Mouse (Mus musculus) natural killer cell, adult 2 months (primary cell): ENCODE data around the gene Hist3h2ba.
A peak's percentile ranks its signal among the peaks of the same experiment; 100 is the strongest.

Source experiments
- DNase-seq, 2 experiments: peaks; one replicate each; pipeline ENCODE4 v3.0.0; 2022; ENCODE audit warnings: low spot score in 2 of 2

Hist3h2ba gene

GRCm38 (mm10) chr11:58964216-58964615, 15.5 kb downstream of the Hist3h2ba start:
- no peak for DNase-seq

DNA sequence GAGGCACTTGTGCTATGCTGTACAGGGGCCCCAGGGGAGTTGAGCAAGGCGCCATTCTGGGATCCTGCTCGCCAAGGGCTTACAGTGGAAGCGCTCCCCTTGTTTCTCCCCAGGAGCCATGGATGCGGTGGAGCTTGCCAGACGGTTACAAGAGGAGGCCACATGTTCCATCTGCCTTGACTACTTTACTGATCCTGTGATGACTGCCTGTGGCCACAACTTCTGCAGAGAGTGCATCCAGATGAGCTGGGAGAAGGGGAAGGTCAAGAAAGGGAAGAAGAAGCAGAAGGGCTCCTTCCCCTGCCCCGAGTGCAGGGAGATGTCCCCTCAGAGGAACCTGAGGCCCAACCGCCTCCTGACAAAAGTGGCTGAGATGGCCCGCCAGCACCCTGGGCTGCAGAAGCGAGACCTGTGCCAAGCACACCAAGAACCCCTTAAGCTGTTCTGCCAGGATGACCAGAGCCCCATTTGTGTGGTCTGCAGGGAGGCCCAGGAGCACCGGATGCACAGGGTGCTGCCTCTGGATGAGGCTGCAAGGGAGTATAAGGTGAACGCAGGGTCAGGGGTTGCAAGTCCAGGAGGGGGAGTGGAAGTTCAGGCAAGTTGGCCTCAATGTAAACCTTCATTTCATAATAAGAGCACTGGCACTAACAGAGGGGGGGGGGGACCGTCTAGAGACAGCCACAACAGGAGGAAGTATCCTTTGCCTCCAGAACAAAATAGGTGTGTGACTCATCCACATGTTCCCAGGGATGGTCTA, 16.5 kb downstream of the Hist3h2ba start:
- no peak for DNase-seq

GRCm38 (mm10) chr11:58967346-58967745, 18.6 kb downstream of the Hist3h2ba start:
- peak in 1 of 2 experiments; percentile 61 for DNase-seq

DNA sequence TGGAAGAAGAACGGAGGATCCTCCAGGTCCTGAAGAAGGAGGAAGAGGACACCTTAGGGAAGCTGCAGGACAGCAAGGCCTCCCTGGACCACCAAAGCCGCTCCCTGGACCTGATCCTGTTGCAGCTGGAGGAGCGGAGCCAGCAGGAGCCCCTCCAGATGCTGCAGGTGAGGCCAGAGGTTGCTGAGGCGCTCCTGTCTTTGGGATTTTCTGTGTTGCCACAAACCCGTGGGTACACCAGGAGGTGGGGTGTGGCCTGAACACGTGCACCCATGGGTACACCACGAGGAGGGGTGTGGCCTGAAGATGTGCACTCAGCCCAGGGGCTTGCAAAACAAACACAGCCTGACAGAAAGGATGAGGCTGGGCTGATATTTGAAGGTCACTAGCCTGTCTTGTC, 19.8 kb downstream of the Hist3h2ba start:
- no peak for DNase-seq

DNA sequence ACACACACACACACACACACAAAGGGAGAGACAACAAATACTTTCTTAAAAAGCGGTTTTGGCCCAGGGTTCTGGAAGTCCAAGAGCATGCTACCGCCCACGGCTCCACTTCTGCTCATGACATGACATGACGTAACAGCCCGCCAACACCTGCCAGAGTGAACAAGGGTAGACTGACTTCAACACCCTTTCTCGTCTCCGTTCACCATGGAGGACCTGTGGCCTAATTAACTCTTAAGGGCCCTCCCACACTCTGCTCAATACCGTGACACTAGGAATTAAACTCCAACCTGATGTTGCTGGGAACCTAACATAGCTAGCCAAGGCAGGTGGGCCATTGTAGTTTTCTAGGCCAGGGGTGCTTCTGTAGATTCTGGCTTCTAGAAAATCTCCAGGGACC, 20.3 kb downstream of the Hist3h2ba start:
- no peak for DNase-seq

- DNase-seq: no peak
Measured at GRCm38 (mm10) chr11:58969659-58970058, 20.9 kb downstream of the Hist3h2ba start.

- no peak for DNase-seq
Measured at GRCm38 (mm10) chr11:58970831-58971530, 22.3 kb downstream of the Hist3h2ba start.

DNA sequence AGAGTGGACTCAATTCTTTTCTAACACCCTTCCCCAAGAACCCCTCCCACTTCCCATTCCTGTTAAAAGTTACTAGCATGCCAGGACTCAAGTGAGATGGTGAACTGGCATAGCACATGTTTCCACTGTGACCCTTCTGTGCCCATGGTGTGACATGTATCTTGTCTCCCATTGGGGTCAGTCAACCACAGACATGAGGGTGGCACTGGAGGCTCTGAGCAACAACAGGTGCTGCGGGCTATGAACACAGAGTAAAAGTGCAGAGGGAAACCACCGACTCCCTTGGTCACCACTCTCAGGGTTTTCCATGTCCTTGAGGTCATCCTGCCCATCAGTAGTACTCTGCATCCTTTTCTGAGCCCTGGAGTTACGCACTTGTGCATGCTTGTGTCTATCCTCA, 23.1 kb downstream of the Hist3h2ba start:
- no peak for DNase-seq

GRCm38 (mm10) chr11:58974414-58974813, 25.7 kb downstream of the Hist3h2ba start:
- no peak for DNase-seq

DNA sequence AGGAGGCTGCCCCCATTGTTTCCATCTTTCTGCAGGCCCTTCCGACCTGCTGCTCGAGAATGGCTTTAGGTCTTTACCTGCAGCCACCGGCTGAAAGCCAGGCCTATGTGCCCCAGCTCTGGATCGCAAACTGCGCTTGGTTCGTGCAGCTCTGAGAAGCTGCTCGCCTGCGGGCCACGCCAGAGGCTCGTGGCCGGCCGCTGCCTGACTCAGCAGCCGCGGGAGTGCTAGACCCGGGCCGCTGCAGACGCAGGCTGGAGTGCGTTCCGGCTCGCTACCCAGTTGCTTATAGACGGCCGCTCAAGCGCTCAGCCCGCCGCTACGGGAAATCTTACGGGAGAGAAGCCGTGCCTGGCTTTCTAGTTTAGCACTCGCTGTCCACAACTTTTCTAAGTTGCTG, 28.4 kb downstream of the Hist3h2ba start:
- peak; percentile 35 to 36 for DNase-seq

GRCm38 (mm10) chr11:58977607-58978026, 28.9 kb downstream of the Hist3h2ba start:
- no peak for DNase-seq

GRCm38 (mm10) chr11:58978027-58978705, 29.4 kb downstream of the Hist3h2ba start, which contains the start of gene Trim11:
Gene Trim11 (plus strand): TSS chr11:58978093.
- DNase-seq: peak; percentile 60 to 65

GRCm38 (mm10) chr11:58978706-58979030, 29.9 kb downstream of the Hist3h2ba start:
- no peak for DNase-seq

- DNase-seq: no peak
Measured at GRCm38 (mm10) chr11:58979183-58979582, 30.5 kb downstream of the Hist3h2ba start.

- no peak for DNase-seq
Measured at GRCm38 (mm10) chr11:58979661-58980060, 30.9 kb downstream of the Hist3h2ba start.

DNA sequence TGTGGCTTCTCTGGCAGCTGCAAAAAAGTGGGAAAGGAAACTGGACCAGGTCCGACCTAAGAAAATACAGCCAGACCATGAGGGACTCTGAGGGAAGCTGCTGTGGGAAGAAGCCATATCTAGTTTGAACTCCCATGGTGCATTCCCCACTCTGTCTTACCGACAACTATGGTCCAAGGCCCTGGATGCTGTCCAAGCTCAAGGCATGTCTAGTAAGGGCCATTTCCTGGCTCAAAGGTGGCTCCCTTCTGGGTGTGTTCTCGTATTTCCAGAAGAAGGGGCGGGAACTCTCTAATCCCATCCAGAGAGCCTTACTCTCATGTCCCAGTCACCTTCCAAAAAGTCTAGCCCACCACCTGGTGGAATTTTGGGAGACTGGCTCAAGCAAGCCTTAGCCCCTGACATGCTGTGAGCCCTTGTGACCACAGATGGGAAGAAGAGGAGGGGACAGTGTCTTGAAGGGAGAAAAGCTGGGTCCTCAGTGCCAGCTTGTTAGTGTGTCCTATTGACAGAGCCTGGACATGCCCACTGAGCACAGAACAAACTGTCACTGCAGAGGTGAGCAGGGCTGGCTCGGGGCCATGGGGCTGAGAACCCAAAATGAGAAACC, 31.8 kb downstream of the Hist3h2ba start:
- no peak for DNase-seq

- DNase-seq: peak; percentile 46 to 83
Measured at GRCm38 (mm10) chr11:58981541-58982447, 33.1 kb downstream of the Hist3h2ba start.

DNA sequence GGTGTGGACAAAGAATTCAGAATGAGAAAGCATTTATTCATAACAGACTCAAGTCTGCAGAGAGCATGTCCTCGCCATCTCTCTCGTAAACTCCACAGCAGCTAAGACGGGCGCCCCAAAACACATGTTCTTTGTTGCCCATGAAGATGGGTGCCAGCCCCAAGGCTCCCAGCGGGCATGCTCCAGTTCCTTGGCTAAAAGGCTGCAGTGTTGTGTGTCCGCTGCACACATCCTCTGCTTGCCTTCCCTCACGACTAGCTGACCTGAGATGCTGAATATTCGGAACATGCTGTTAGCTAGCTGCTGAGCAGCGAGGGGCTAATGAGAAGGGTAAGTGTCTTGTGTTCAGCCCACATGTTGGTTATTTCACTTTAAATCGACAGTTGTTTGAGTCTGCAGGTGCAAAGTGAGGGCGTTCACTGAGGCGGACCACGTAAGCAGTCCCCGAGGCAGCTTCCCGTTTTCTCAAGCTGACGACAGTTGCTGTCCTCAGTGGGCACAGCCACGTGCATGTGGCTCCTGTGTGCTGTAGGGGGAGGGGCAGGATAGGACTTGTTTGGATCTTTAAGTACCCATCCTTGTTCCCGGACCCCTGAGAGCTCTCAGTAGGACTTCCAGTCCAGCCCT, 33.9 kb downstream of the Hist3h2ba start:
- peak in 1 of 2 experiments; percentile 83 for DNase-seq

GRCm38 (mm10) chr11:58983691-58984341, 35.1 kb downstream of the Hist3h2ba start:
- DNase-seq: no peak

DNA sequence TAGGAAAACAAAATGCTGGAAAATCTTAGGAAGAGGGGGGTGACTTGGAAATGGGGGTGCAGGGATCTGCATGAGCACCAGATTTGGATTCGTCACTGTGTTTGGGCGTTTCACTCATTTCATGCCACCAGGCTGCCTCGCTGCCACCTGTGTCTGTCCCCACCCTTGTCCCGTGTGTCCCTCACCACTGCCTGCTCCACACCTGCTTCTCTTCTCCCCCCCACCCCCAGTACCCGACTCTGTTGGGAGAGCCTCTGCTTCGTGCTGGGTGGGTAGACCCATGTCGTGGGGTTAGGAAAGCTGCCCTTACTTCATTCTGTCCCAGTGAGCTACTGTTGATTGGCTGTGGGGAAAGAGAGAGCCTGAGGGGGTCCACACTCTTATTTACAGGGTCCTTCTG, 35.9 kb downstream of the Hist3h2ba start:
- no peak for DNase-seq
